Mouse (Mus musculus) liver, embryonic 14.5 days (tissue): ENCODE data around the gene Ntm.

Source experiments
- CTCF ChIP-seq: IDR thresholded peaks from 2 replicates; pipeline ENCODE4 v1.5.1; 2016; ENCODE audit warnings: antibody characterized with exemption, low read depth, control low read depth
- EP300 ChIP-seq: IDR thresholded peaks from 2 replicates; pipeline ENCODE4 v1.6.1; 2016; ENCODE audit warnings: antibody characterized with exemption, low read depth

GRCm38 (mm10) chr9:29523221-29523620 is 439.7 kb downstream of the Ntm start:
- TF ChIP-seq CTCF (no peak), EP300 (no peak)
